Mouse (Mus musculus): ENCODE measurements around the gene Cbll1.

Gene Cbll1

DNA sequence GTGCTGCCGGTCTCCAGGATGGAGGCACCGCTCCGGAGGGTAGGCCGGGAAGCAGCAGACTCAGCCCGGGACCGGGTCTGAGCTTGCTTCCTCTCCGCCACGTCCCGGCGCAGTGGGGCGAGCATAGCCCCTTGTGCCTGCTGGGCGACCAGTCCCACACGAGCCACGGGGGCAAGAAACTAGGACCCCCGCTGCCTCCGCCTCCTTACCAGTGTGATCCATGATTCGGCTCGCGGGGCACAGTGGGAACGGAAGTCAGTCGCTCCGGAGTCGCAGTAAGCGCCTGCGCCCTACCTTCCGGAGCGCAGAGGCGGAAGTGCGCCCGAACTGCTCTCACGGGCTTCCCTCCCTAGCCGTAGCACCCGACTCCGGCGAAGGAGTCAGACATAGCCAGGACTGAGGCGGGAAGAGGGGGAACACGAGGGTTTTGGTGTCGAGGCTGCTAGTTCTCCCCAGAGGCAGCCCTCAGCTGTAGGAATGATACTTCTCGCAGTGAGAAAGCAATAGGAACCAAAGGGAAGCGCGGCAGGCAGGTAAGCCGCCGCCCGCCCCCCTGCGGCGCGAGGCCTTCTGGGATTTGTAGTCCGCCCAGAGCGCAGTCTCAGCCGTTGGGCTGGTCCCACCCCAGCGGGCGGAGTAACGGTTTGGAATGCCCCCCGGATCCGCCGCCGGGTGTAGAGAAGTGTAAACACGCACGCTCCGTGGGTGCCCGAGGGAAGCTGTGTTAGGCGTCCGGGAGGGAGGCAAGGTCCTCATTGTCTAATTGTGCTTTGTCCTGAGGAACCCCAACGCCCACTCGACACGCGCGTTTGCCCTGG, at the start of gene Cbll1:
Gene Cbll1 (minus strand): TSS at position 303 of the 818 bp plus-strand sequence.
- in situ Hi-C loops (cut with MboI, MseI): loop anchor here (10.0 kb wide), 1 partner anchor 125 kb away; no protein-coding TSS in a partner anchor

DNA sequence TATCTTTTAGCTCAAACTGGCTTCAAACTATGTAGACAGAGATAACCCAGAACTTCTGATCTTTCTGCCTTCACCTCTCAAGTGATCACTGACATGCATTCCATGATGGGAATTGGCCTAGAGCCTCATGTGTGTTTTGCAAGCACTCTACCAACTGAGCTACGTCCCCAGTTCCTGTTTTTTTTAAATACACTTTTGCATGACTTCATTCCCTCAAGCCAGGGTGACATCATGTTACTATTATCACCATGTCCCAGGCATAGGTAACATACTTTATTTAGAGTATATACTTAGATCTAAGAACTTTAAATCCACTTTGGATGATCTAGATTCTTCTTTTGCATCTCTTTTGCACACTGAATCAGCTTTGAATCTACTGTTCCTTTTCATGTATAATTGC, 46.6 kb upstream of the Cbll1 start:
- in situ Hi-C loops (cut with MboI, MseI): no loop called here

DNA sequence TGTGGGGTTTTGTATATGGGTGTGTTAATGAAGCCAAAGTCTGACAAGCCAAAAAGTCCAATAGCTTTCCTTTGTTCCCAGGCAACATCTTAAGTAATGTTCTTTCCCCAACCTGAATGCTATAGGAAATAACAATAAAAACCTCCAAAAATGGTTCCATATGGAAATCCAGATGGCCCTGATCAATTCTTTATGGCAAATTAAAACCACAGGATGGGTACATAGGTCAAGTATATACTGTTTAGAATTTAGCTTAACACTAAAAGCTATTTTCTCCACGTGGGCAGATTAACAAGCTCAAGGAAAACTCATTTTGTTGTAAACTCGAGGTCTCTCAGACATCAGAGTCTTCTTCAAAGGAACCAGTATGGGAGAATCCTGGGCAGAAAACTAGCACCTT, 45.8 kb upstream of the Cbll1 start:
- in situ Hi-C loops (cut with MboI, MseI): no loop called here

DNA sequence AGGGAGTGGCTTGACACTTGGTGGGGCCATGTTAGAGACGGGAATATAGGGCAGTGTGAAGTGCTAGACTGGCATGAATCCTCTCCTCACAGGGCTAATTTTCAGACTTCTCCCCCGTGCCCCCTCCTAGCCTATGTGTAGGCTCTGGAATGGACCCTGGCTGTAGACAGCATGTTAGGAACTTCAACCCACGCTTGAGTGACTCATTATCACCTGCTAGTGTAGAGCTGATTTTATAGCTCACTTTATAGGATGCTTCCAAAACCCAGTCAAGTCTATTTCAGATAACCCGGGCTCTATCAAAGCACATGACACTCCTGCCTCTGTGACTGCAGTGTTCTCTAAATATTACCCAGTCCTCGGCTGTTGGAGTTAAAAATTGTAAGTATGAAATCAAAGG, 42.1 kb upstream of the Cbll1 start:
- in situ Hi-C loops (cut with MboI, MseI): no loop called here

DNA sequence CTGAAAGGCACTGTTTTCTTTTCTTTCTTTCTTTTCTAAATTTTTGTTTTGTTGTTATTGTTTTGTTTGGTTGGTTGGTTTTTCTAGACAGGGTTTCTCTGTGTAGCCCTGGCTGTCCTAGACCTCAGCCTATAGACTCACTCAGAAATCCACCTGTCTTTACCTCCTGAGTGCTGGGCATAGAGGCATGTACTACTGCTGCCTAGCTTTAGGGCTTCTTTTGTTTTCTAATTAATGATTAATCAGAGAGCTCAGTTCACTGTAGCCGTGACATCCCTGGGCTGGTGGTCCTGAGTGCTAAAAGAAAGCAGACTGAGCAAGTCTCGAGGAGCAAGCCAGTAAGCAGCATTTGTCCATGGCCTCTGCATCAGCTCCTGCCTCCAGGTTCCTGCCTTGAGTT, 40.4 kb upstream of the Cbll1 start:
- in situ Hi-C loops (cut with MboI, MseI): no loop called here

DNA sequence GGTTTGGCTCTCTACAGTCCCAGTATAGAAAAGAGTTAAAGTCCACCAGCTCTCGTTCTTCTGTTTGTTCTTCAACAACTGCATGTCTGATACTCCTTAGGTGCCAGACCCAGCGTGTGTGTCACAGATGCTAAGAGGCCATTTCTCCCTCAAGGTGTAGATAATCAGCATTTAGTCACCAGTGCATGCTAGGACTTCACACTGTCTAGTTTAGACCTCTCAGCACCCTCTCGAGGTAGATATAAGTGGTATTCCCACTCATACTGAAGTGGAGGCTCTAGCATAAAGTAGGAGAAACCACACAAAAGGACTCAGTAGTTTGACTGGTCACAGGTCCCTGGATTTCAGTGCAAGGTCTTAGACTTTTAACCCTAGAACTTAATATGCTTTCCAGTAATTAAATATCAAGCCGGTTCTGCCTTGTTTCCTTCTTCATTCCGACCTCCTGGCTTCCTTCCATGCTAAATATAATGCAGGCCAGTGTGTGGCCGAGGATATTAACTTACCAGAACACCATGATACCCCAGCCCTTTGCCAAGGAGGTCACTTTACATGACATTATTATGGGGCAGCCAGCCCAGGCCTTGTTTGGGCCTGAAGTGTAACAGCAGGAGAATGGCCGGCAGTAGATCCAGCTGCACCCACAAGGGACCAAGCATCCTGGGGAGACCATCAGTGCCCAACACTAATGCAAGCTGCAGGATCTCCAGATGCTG, 38.3 kb upstream of the Cbll1 start:
- in situ Hi-C loops (cut with MboI, MseI): no loop called here

DNA sequence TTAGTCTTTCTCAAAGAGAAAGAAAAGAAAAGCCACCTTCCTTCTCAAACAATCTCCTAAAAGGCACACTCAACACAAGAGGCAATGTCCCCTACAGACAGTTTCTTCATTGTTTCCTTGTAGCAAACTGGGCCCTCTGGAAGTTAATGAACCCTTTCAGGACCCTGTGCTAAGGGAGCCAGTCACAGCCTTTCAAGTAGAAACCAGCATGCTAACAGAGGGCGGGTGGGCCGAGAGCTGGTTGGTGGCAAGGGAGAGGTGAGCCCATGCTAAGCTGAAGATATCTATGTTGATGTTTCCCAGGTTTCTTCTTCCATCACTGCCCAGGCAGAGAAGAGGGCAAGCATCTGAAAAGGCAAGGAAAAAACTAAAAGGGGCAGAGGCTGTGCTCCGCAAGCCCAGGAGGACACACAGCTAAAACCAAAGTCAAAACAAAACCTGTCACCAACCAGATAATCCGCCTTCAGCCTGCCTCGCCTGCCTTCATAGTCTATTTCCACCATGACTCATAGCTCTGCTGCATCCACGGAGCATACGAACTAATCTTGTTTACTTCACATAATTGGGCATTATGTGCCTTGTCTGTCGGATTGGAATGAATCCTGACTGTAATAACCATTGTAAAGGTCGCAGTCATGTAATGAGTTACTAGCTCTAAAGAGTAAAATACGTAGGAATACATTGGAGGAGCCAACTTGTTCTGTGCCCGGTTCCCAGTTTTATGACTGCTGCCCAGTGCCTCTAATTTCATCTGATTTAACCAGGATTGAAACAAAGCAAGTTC, 34.8 kb upstream of the Cbll1 start:
- in situ Hi-C loops (cut with MboI, MseI): no loop called here

DNA sequence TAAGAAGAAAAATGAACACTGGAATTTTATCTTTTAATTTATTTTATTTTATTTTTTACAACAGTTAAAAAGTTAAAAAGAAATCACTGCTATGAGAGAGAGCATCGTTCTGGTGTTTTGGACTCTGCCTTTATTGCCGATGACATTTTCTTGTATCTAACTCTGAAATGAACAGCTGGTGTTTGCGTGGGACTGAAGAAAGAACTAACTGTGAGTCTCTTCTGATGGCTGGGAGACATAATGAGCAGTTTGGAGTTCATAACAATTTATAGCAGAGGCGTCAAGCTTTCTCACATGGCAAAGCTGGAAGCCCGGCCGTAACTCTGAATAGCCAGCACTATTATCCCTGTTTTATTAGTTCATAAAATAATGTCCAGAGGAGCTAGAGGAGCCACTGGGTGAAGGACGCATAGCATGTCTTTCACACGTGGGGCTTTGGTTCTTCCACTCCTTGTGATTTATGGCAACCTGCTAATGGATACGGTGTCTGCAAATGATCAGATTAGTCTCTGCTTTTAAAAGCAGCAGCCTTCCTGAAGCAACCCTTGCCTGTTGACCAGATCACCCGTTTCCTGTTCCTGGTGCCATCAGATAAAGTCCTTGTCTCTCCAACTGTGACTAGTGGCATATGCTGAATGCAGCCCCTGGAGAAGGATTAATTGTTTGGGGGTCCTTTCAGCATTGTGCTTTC, 33.9 kb upstream of the Cbll1 start:
- in situ Hi-C loops (cut with MboI, MseI): no loop called here

DNA sequence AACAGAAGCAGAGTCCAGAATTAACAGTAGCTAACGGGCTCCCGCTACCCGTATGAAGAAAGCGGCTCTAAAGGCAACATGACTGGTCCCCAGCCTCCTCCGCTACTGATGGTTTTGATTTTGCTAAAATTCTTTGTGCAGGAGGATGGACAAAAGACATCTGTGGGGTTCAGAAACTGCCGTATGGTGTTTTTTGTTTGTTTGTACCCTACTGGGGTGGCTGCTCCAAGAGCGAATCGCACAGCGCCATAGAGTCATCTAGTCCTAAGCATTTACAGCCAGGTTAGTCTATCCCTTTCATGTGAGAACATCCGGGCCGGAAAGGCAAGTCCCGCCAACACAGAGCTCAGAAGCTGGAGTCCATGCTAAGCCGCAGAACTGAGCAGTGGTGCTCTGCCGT, 32.6 kb upstream of the Cbll1 start:
- in situ Hi-C loops (cut with MboI, MseI): no loop called here

DNA sequence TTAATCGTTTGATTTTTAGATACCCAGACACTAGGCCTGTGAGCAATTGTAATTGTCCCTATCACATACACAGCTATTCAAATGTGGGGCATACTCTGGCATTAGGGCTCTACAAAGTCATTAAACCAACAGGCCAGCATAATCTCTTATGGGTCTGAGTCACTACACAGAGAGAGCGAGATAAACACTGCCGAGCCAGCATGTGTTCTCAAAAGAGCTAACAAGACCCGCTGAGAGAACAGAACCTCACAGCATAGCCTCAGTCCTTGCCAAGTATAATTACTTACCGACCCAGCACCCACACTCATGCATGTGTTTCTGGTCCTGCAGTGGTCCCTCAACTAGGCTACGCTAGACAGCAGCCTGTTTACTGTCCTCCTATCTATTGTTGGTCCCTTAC, 28.0 kb upstream of the Cbll1 start:
- in situ Hi-C loops (cut with MboI, MseI): no loop called here

DNA sequence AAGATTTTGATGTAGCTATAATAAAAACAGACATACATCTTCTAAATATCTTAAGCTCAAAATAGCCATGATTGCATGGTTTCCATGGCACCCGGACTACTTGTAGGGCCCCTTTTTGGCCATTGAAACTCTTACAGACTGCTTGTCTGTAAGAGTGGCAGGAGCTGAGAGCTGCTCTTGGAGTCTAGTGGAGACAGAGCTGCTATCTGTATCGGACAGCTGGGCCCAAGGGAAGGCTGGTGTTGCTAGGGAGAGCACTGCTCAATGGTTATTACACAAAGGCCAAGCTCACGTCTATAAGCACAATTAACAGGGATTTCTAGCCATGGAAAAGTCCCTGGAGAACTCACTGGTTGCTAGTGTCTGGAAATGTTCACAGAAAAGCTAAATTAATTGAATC, 22.0 kb upstream of the Cbll1 start:
- in situ Hi-C loops (cut with MboI, MseI): no loop called here

DNA sequence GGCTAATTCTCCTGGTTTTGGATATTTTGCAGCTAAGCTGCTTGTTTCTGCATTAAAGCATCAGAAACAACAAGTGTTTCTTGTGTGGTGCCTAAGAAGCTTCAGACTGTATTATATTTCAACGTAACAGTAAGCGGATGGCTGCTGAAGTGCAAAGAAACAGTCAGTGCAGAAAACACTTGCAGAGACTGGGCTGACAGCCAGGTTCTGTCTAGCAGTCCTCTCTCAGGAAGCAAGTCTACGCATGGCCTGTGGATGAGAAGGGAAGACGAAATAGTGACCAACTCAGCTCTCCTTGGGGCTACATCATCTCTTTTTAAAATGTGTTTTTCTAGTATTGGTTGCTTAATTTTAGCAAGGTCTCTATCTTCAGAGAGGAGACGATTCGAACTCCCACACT, 20.7 kb upstream of the Cbll1 start:
- in situ Hi-C loops (cut with MboI, MseI): no loop called here

DNA sequence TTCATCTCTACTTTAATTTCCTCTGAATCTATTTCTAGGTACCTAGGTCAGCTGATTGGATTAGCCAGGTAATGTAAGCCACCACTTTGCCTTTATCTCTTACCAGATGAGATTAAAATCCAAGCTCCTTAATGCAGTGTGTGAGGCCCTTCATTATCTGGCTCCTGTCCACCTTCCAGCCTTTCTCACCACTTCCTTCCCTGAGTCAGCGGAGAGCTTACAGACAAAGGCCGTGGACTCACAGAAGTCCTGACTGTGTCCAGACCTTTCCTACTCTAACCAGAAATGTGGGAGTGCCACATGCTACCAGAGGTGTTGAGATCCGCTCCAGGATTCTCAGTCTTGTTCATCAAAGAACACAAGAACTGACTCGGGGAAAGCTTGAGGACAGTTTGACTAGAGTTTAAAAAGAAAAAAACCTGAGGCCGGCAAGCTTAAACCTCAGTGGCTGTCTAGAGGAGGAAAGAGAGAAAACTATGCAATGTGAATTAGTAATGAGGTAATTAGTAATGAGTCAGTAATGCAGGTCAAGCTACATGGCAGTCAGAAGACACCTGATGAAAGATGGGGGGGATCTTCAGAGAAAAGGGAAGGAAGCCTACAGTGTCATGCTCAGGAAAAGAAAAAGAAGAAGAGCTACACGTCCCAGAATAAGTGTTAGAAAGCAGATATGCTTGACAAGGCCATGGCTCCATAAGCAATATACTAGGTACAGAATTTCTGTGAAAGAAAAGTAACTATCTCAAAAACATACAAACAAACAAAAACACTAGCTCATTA, 14.5 kb upstream of the Cbll1 start:
- in situ Hi-C loops (cut with MboI, MseI): no loop called here

DNA sequence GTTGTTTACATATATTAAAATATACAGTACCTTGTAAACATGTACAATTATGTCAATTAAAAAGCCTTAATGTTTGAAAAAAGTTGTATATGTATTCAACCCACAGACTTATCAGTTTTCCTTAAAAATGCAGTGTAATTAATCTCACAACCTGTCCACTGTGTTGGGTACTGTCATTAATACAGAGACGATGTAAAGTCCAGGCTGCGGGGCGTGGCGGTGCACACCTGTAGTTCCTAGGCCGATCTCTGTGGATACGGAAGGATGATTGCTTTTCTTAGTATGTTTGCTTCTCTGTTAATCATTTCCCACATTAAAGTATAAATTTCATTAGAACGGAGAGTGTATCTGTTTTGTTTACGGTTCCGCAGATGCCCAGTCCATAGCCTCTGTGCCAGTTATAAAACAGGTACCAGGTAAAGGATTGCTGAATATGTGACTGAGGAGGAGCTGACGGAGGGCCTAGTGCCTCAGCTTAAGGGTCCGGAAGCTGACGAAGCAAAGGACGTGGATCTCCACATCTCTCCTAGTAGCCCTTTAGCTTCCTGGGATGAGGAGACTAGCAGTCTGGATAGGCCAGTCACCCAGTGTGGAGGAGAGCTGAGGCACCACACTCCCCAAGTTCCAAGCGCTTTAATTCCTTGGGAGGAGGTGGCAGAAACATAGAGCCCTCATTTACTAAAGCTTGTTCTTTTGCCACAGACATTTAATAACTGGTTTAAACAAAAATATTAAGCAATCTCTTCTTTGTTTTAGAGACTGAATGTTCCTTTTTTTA, 13.4 kb upstream of the Cbll1 start:
- in situ Hi-C loops (cut with MboI, MseI): no loop called here

DNA sequence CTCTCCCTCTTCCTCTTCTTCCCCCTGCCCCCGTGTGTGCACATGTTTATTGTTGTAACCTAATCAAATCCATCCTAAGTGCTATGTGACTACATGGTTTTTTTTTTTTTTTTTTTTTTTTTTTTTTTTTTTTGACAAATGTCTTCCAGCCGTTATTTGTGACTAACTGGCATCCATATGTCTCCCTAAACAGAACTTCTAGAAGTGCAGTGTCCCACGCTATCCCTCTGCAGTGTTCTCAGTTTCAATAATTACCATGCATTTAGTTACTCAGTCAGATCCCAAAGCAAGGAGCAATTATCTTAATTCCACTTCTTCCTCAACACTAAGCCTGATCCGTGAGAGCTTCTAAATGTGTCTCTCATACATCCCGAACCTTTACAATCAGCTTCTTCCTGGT, 11.8 kb upstream of the Cbll1 start:
- in situ Hi-C loops (cut with MboI, MseI): no loop called here

DNA sequence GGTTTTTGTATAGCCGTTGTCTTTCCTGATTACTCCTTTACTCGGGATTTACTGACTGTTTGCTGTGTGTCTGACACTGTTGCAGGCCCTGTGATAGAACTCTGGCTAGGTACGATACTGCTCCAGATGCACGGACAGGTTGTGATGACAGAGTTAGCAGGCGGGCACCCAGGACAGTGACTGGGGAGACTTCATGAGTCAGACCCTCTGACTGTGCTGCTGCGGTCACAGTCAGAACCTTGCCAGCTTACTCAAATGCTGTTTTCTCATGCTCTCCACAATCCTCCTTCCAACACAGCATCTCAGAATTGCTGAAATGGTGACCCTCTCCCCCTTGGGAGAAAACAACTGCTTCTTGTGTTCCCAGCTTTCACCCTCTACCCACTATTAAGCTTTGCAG, 9.1 kb upstream of the Cbll1 start:
- in situ Hi-C loops (cut with MboI, MseI): loop anchor here (5.0 kb wide), 2 partner anchors 209 to 414 kb away; no protein-coding TSS in a partner anchor

DNA sequence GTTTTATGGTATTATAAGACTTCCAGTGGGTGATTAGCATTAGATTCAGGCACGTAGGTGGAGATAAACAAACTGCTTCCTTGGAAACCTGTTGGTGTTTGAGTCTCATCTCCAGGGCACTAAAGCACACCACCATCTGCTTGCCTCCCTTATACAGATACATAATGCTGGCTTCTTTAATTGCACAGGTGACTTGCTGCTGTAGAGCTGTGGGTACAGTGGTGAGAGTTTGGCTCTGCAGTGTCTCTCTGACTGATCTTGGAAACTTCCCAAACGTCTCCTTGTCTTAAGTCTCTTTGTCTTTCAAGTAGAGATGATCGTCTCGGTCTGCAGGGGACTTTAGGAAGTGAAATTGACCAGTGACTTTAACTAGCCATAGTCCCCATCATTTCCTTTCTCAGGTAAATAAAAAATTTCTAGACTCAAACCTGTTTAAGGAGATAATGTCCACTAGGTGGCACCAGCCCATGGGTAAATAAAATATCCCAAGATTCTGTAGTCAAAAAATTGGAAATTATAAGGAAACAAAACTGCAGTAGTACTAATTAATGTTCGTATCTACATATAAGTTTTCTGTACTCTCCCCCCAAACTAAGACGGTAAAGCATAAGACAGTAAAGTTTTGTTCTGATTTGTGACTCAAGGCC, 8.4 kb upstream of the Cbll1 start:
- in situ Hi-C loops (cut with MboI, MseI): loop anchor here (5.0 kb wide), 2 partner anchors 209 to 414 kb away; no protein-coding TSS in a partner anchor

DNA sequence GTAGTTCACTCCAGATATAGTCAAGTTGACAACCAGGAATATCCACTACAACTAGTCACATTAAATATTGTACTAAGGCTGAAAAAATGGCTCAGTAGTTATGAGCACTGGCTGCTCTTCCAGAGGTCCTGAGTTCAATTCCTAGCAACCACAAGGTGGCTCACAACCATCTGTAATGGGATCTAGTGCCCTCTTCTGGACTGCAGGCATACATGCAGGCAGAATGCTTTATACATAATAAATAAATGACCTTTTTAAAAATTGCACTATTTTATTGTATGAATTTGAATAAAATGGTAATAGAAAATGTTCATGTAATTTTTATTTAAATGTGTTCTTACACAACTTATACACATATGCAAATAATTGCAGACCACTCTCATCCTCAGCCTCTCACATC, 3.8 kb upstream of the Cbll1 start:
- in situ Hi-C loops (cut with MboI, MseI): no loop called here

DNA sequence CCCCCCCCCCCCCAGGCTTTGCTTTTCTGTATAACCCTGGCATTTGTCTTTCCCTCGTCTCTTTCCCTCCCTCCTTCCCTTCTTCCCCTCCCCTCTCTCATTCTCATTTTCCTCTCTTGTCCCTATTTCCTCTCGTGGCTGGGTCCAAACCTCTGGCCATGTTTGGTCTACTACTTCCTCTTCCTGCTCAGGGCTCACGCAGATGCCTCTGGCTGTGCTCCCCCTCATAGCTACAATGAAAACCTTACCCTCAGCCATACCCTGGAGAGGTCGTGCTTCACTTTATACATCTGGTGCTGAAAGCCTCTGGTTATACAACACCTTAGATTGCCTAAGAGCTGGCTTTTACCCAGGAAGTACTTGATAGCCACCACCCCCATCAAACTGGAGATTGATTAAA, 1.9 kb upstream of the Cbll1 start:
- in situ Hi-C loops (cut with MboI, MseI): no loop called here

DNA sequence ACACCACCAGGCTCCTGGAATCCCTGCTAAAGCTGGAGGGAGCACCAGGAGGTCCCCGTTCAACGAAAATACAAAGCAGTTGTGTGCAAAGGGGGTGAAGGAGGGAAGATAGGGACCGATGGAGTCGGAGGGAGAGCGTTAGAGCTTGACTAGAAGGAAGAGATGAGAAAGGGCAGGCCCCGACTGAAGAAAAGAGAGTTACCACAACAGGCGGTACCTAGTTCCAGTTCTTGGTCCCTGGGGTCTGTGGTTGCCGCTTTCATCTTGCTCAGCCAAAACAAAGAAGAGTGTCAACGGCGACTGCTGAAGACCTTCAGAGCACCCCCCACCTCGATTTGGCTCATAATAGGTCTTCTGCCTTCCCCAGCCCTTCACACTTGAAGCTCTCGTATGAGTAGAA, 780 bp upstream of the Cbll1 start:
- in situ Hi-C loops (cut with MboI, MseI): no loop called here

All from T-helper 1 cell (primary cell).